Mouse (Mus musculus) granulocyte monocyte progenitor cell, adult 5-6 weeks (primary cell): ENCODE measurements around the gene Pidd1. TPM values are rescaled to one million over a fixed set of nuclear protein-coding genes. Genes with fewer than 3 reads are reported as not detected.

Source experiments
- ATAC-seq: replicated peaks from 2 replicates; pipeline ENCODE4 v1.8.0; 2016; ENCODE audit warnings: mild to moderate bottlenecking, moderate TSS enrichment, inconsistent platforms; ENCODE audit not compliant: poor library complexity, severe bottlenecking
- total RNA-seq, 2 experiments: library from RNA; stranded (forward) in 1 of 2; stranded (reverse) in 1 of 2; fragments of 200-712, 200-1000 nt in 1 of 2; fragments of >200 nt in 1 of 2; fragmentation: Nextera tagmentation in 1 of 2; gene quantifications; 2 replicates each; pipeline ENCODE4 v1.2.3; 2014 to 2017

The Pidd1 gene
- total RNA-seq, 2 experiments from 2014 or later, result 16.4 to 33.2 TPM

- no peak for ATAC-seq
Measured at GRCm38 (mm10) chr7:141388487-141389109, 55.2 kb downstream of the Pidd1 start.

Other genes with a start within 250 kb of the Pidd1 start
- 1.4 and 2.4 TPM in 2 replicates for gene Lrrc56, start 249.9 kb downstream of the Pidd1 start, total RNA-seq (2014; fragmentation: Nextera tagmentation)
- gene Lrrc56, start 249.9 kb downstream of the Pidd1 start, total RNA-seq (2017), result 0.52 and 0.62 TPM in 2 replicates
- gene Lmntd2, start 229.9 kb downstream of the Pidd1 start, total RNA-seq (2014; fragmentation: Nextera tagmentation), result 2.2 TPM in 1 of 2 replicates, not detected in the other
- gene Lmntd2, start 229.9 kb downstream of the Pidd1 start, total RNA-seq (2017), result 0.34 TPM in 1 of 2 replicates, not detected in the other
- 3.1 and 4.5 TPM in 2 replicates for gene Rassf7, start 228.2 kb downstream of the Pidd1 start, total RNA-seq (2014; fragmentation: Nextera tagmentation)
- gene Rassf7, start 228.2 kb downstream of the Pidd1 start, total RNA-seq (2017), result 2.0 and 4.5 TPM in 2 replicates
- 70.9 and 75.4 TPM in 2 replicates for gene Phrf1, start 215.2 kb downstream of the Pidd1 start, total RNA-seq (2014; fragmentation: Nextera tagmentation)
- gene Phrf1, start 215.2 kb downstream of the Pidd1 start, total RNA-seq (2017), result 51.7 and 57.7 TPM in 2 replicates
- 0.38 and 1.3 TPM in 2 replicates for gene Irf7, start 177.5 kb downstream of the Pidd1 start, total RNA-seq (2014; fragmentation: Nextera tagmentation)
- gene Irf7, start 177.5 kb downstream of the Pidd1 start, total RNA-seq (2017), result 2.1 and 2.7 TPM in 2 replicates
- gene Cdhr5, start 167.2 kb downstream of the Pidd1 start, total RNA-seq (2014; fragmentation: Nextera tagmentation), result not detected in 2 replicates
- not detected in 2 replicates for gene Cdhr5, start 167.2 kb downstream of the Pidd1 start, total RNA-seq (2017)
- not detected in 2 replicates for gene Sct, start 164.9 kb downstream of the Pidd1 start, total RNA-seq (2014; fragmentation: Nextera tagmentation)
- gene Sct, start 164.9 kb downstream of the Pidd1 start, total RNA-seq (2017), result not detected in 2 replicates
- gene Drd4, start 152.0 kb downstream of the Pidd1 start, total RNA-seq (2014; fragmentation: Nextera tagmentation), result not detected in 2 replicates
- not detected in 2 replicates for gene Drd4, start 152.0 kb downstream of the Pidd1 start, total RNA-seq (2017)
- gene Deaf1, start 116.3 kb downstream of the Pidd1 start, total RNA-seq (2014; fragmentation: Nextera tagmentation), result 43.3 and 52.4 TPM in 2 replicates
- 6.3 and 21.4 TPM in 2 replicates for gene Deaf1, start 116.3 kb downstream of the Pidd1 start, total RNA-seq (2017)
- 6.0 and 13.2 TPM in 2 replicates for gene Tmem80, start 116.3 kb downstream of the Pidd1 start, total RNA-seq (2014; fragmentation: Nextera tagmentation)
- 4.5 and 8.7 TPM in 2 replicates for gene Tmem80, start 116.3 kb downstream of the Pidd1 start, total RNA-seq (2017)
- 0.11 TPM in 1 of 2 replicates, not detected in the other for gene Eps8l2, start 105.1 kb downstream of the Pidd1 start, total RNA-seq (2014; fragmentation: Nextera tagmentation)
- not detected in 2 replicates for gene Eps8l2, start 105.1 kb downstream of the Pidd1 start, total RNA-seq (2017)
- 289 and 344 TPM in 2 replicates for gene Taldo1, start 51.8 kb downstream of the Pidd1 start, total RNA-seq (2014; fragmentation: Nextera tagmentation)
- 559 and 668 TPM in 2 replicates for gene Taldo1, start 51.8 kb downstream of the Pidd1 start, total RNA-seq (2017)
- gene Gatd1, start 29.9 kb downstream of the Pidd1 start, total RNA-seq (2014; fragmentation: Nextera tagmentation), result 19.7 and 41.9 TPM in 2 replicates
- 10.8 and 15.6 TPM in 2 replicates for gene Gatd1, start 29.9 kb downstream of the Pidd1 start, total RNA-seq (2017)
- gene Cend1, start 14.5 kb downstream of the Pidd1 start, total RNA-seq (2014; fragmentation: Nextera tagmentation), result not detected in 2 replicates
- not detected in 2 replicates for gene Cend1, start 14.5 kb downstream of the Pidd1 start, total RNA-seq (2017)
- gene Slc25a22, start 6.1 kb downstream of the Pidd1 start, total RNA-seq (2014; fragmentation: Nextera tagmentation), result 18.8 and 36.2 TPM in 2 replicates
- 4.3 and 4.9 TPM in 2 replicates for gene Slc25a22, start 6.1 kb downstream of the Pidd1 start, total RNA-seq (2017)
- 2,601 and 5,139 TPM in 2 replicates for gene Rplp2, start 3.3 kb upstream of the Pidd1 start, total RNA-seq (2014; fragmentation: Nextera tagmentation)
- gene Rplp2, start 3.3 kb upstream of the Pidd1 start, total RNA-seq (2017), result 2,496 and 4,245 TPM in 2 replicates
- 93.9 and 97.0 TPM in 2 replicates for gene Pnpla2, start 11.2 kb upstream of the Pidd1 start, total RNA-seq (2014; fragmentation: Nextera tagmentation)
- gene Pnpla2, start 11.2 kb upstream of the Pidd1 start, total RNA-seq (2017), result 19.0 and 35.1 TPM in 2 replicates
- 15.8 and 21.3 TPM in 2 replicates for gene Cracr2b, start 17.1 kb upstream of the Pidd1 start, total RNA-seq (2014; fragmentation: Nextera tagmentation)
- gene Cracr2b, start 17.1 kb upstream of the Pidd1 start, total RNA-seq (2017), result 14.9 and 15.8 TPM in 2 replicates
- 19.2 and 20.0 TPM in 2 replicates for gene Cd151, start 23.4 kb upstream of the Pidd1 start, total RNA-seq (2014; fragmentation: Nextera tagmentation)
- gene Cd151, start 23.4 kb upstream of the Pidd1 start, total RNA-seq (2017), result 18.4 and 20.4 TPM in 2 replicates
- gene Polr2l, start 31.1 kb upstream of the Pidd1 start, total RNA-seq (2014; fragmentation: Nextera tagmentation), result 36.4 and 59.6 TPM in 2 replicates
- gene Polr2l, start 31.1 kb upstream of the Pidd1 start, total RNA-seq (2017), result 40.9 and 43.5 TPM in 2 replicates
- 50.4 and 53.8 TPM in 2 replicates for gene Tspan4, start 31.2 kb upstream of the Pidd1 start, total RNA-seq (2014; fragmentation: Nextera tagmentation)
- gene Tspan4, start 31.2 kb upstream of the Pidd1 start, total RNA-seq (2017), result 42.6 and 44.9 TPM in 2 replicates
- 12.2 and 26.1 TPM in 2 replicates for gene Chid1, start 95.8 kb upstream of the Pidd1 start, total RNA-seq (2014; fragmentation: Nextera tagmentation)
- gene Chid1, start 95.8 kb upstream of the Pidd1 start, total RNA-seq (2017), result 40.2 and 40.9 TPM in 2 replicates
- gene Ap2a2, start 118.1 kb upstream of the Pidd1 start, total RNA-seq (2014; fragmentation: Nextera tagmentation), result 18.9 and 21.0 TPM in 2 replicates
- gene Ap2a2, start 118.1 kb upstream of the Pidd1 start, total RNA-seq (2017), result 20.2 and 28.4 TPM in 2 replicates
- 0.80 TPM in 1 of 2 replicates, not detected in the other for gene Muc6, start 211.3 kb upstream of the Pidd1 start, total RNA-seq (2014; fragmentation: Nextera tagmentation)
- gene Muc6, start 211.3 kb upstream of the Pidd1 start, total RNA-seq (2017), result not detected in 2 replicates
- gene Muc2, start 246.3 kb upstream of the Pidd1 start, total RNA-seq (2014; fragmentation: Nextera tagmentation), result not detected in 2 replicates
- not detected in 2 replicates for gene Muc2, start 246.3 kb upstream of the Pidd1 start, total RNA-seq (2017)